Mouse (Mus musculus) limb, embryonic 14.5 days (tissue): ENCODE data around the gene Minpp1. TPM values are rescaled to one million over a fixed set of nuclear protein-coding genes. Genes with fewer than 3 reads are reported as not detected.
A peak's percentile ranks its signal among the peaks of the same experiment; 100 is the strongest.

Experiments used
- ATAC-seq: fragments of 200-750 bp; cut with Nextera tagmentation; 2 replicates; pipeline ENCODE4 v1.8.0; 2017; ENCODE audit warnings: low read depth, moderate number of reproducible peaks, moderate TSS enrichment; ENCODE audit not compliant: low FRiP score
- DNase-seq: peaks from one replicate; pipeline ENCODE4 v3.0.0-alpha.2; 2015; ENCODE audit warnings: low spot score
- H3K27ac ChIP-seq: fragments of 300-500 bp; sonication (generic); replicated peaks from 2 replicates; pipeline ENCODE4 v1.5.1; 2014; ENCODE audit warnings: low read depth, mild to moderate bottlenecking, low read length, moderate library complexity, mixed read lengths
- H3K27me3 ChIP-seq: fragments of 300-500 bp; sonication (generic); 2 replicates; pipeline ENCODE4 v1.6.1; 2014; ENCODE audit warnings: low read length, mixed read lengths; ENCODE audit not compliant: control insufficient read depth, insufficient read depth
- H3K36me3 ChIP-seq: fragments of 300-500 bp; sonication (generic); 2 replicates; pipeline ENCODE4 v1.6.1; 2014; ENCODE audit warnings: mild to moderate bottlenecking, low read length, moderate library complexity, mixed read lengths; ENCODE audit not compliant: control insufficient read depth, insufficient read depth
- H3K4me1 ChIP-seq: fragments of 300-500 bp; sonication (generic); 2 replicates; pipeline ENCODE4 v1.6.1; 2014; ENCODE audit warnings: antibody characterized with exemption, low read length, mixed read lengths; ENCODE audit not compliant: control insufficient read depth, insufficient read depth
- H3K4me2 ChIP-seq: fragments of 300-500 bp; sonication (generic); replicated peaks from 2 replicates; pipeline ENCODE4 v1.6.1; 2014; ENCODE audit warnings: low read depth, mild to moderate bottlenecking, low read length, moderate library complexity; ENCODE audit not compliant: severe bottlenecking
- H3K4me3 ChIP-seq: fragments of 300-500 bp; sonication (generic); replicated peaks from 2 replicates; pipeline ENCODE4 v1.5.1; 2014; ENCODE audit warnings: low read length
- H3K9ac ChIP-seq: fragments of 300-500 bp; sonication (generic); 2 replicates; pipeline ENCODE4 v1.6.1; 2014; ENCODE audit warnings: mild to moderate bottlenecking, low read depth, low read length, moderate library complexity; ENCODE audit not compliant: severe bottlenecking
- H3K9me3 ChIP-seq: fragments of 300-500 bp; sonication (generic); 2 replicates; pipeline ENCODE4 v1.6.1; 2016; ENCODE audit warnings: low read length; ENCODE audit not compliant: control insufficient read depth
- POLR2A ChIP-seq: fragments of 200-500 bp; IDR thresholded peaks from 2 replicates; pipeline ENCODE4 v1.8.0; 2012; ENCODE audit warnings: inconsistent platforms, mild to moderate bottlenecking, moderate library complexity, borderline replicate concordance; ENCODE audit not compliant: insufficient read depth, insufficient read length; ENCODE audit errors: extremely low read depth
- WGBS: fragments of 180-500 bp; shearing (Covaris S2); extraction: QIAGEN DNeasy Blood & Tissue Kit; methylation state at CpG from one replicate; pipeline ENCODE4 v1.1.7; 2014; 5-methylcytosine and 5-hydroxymethylcytosine counted together
- polyA plus RNA-seq, 2 experiments: library from polyadenylated mRNA; depleted of rRNA in 1 of 2; stranded (reverse) in 1 of 2; unstranded in 1 of 2; fragments of >200 nt; fragmentation: Nextera tagmentation in 1 of 2; extraction: Ambion mirVana in 1 of 2; gene quantifications; 2 replicates each; pipeline versions ENCODE4 v1.2.1 to v1.2.3; 2012 to 2014

Minpp1 gene
- polyA plus RNA-seq, 2 experiments: 40.8 to 64.8 TPM

GRCm38 (mm10) chr19:32497411-32497810, 11.8 kb downstream of the Minpp1 start:
- no peak overlapping the region for H3K4me2 ChIP-seq
- no peaks in the 10 kb centered on the region for H3K4me1 ChIP-seq
- TF ChIP-seq POLR2A: no peak
- H3K36me3 ChIP-seq: peaks cover 48% of the 10 kb centered on the region
- H3K9me3 ChIP-seq: no peaks in the 10 kb centered on the region
- DNase-seq (no peak), ATAC-seq (no peak)
- H3K27ac ChIP-seq: no peak overlapping the region
- whole genome bisulfite sequencing: 62% methylated on average over 6 of the region's 6 CpGs
- no peaks in the 10 kb centered on the region for H3K27me3 ChIP-seq
- H3K9ac ChIP-seq: no peak overlapping the region
- no peak overlapping the region for H3K4me3 ChIP-seq

- no peak overlapping the region for H3K4me3 ChIP-seq
- H3K9ac ChIP-seq: no peak overlapping the region
- no peaks in the 10 kb centered on the region for H3K9me3 ChIP-seq
- WGBS: 97% methylated on average over 5 of the region's 5 CpGs
- no peaks in the 10 kb centered on the region for H3K27me3 ChIP-seq
- peaks cover 44% of the 10 kb centered on the region for H3K36me3 ChIP-seq
- H3K4me2 ChIP-seq: no peak overlapping the region
- H3K27ac ChIP-seq: no peak overlapping the region
- no peaks in the 10 kb centered on the region for H3K4me1 ChIP-seq
- DNase-seq (no peak), ATAC-seq (no peak)
- TF ChIP-seq POLR2A: no peak
These were observed 12.4 kb downstream of the Minpp1 start for GRCm38 (mm10) chr19:32498002-32498401.

GRCm38 (mm10) chr19:32501414-32501813, 15.8 kb downstream of the Minpp1 start:
- Histone ChIP-seq H3K27me3 (no peaks in the 10 kb centered on the region), H3K4me3 (no peak overlapping the region), H3K27ac (no peak overlapping the region), H3K4me1 (no peaks in the 10 kb centered on the region), H3K4me2 (no peak overlapping the region), H3K9me3 (no peaks in the 10 kb centered on the region), H3K36me3 (peaks cover 46% of the 10 kb centered on the region), H3K9ac (no peak overlapping the region)
- TF ChIP-seq POLR2A: no peak
- 71% methylated on average over 6 of the region's 6 CpGs for WGBS
- ATAC-seq: no peak
- peak; percentile 45 for DNase-seq

- Histone ChIP-seq H3K27ac (no peak overlapping the region), H3K9ac (no peak overlapping the region), H3K27me3 (no peaks in the 10 kb centered on the region), H3K4me2 (no peak overlapping the region), H3K36me3 (peaks cover 37% of the 10 kb centered on the region), H3K4me3 (no peak overlapping the region), H3K9me3 (no peaks in the 10 kb centered on the region), H3K4me1 (no peaks in the 10 kb centered on the region)
- TF ChIP-seq POLR2A: no peak
- ATAC-seq (no peak), DNase-seq (no peak)
- 86% methylated on average over 8 of the region's 8 CpGs for WGBS
These were observed 20.5 kb downstream of the Minpp1 start for GRCm38 (mm10) chr19:32506081-32506480.

GRCm38 (mm10) chr19:32506514-32506913, 20.9 kb downstream of the Minpp1 start:
- TF ChIP-seq POLR2A: no peak
- ATAC-seq: no peak
- H3K36me3 ChIP-seq: peaks cover 38% of the 10 kb centered on the region

GRCm38 (mm10) chr19:32507100-32507499, 21.5 kb downstream of the Minpp1 start:
- ATAC-seq: no peak
- H3K4me2 ChIP-seq: no peak overlapping the region
- no peaks in the 10 kb centered on the region for H3K4me1 ChIP-seq
- no peak overlapping the region for H3K9ac ChIP-seq
- no peak for DNase-seq
- 78% methylated on average over 6 of the region's 6 CpGs for WGBS
- H3K4me3 ChIP-seq: no peak overlapping the region
- H3K36me3 ChIP-seq: peaks cover 41% of the 10 kb centered on the region
- H3K9me3 ChIP-seq: 0 out of 2 replicates have a peak, but pooled peaks cover 3% of the 10 kb centered on the region
- TF ChIP-seq POLR2A: no peak
- no peak overlapping the region for H3K27ac ChIP-seq
- H3K27me3 ChIP-seq: no peaks in the 10 kb centered on the region

More at GRCm38 (mm10) chr19:32506514-32506913, 20.9 kb downstream of the Minpp1 start:
- WGBS: 89% methylated on average over 5 of the region's 5 CpGs
- no peaks in the 10 kb centered on the region for H3K4me1 ChIP-seq
- no peak overlapping the region for H3K4me3 ChIP-seq
- no peak overlapping the region for H3K27ac ChIP-seq
- DNase-seq: no peak
- no peaks in the 10 kb centered on the region for H3K9me3 ChIP-seq
- no peak overlapping the region for H3K9ac ChIP-seq
- H3K4me2 ChIP-seq: no peak overlapping the region
- no peaks in the 10 kb centered on the region for H3K27me3 ChIP-seq
